Mouse (Mus musculus) embryonic facial prominence, embryonic 14.5 days (tissue): Measurements from ENCODE around the gene Fbln1. TPM values are rescaled to one million over a fixed set of nuclear protein-coding genes. Genes with fewer than 3 reads are reported as not detected.
A peak's percentile ranks its signal among the peaks of the same experiment; 100 is the strongest.

ENCODE experiments used
- ATAC-seq: fragments of 200-750 bp; cut with Nextera tagmentation; 2 replicates; pipeline ENCODE4 v1.8.0; 2017; ENCODE audit warnings: low read depth, moderate number of reproducible peaks, moderate TSS enrichment
- DNase-seq: peaks from one replicate; pipeline ENCODE4 v3.0.0-alpha.2; 2015; ENCODE audit warnings: low spot score
- H3K27ac ChIP-seq: fragments of 300-500 bp; sonication (generic); replicated peaks from 2 replicates; pipeline ENCODE4 v1.5.1; 2014; ENCODE audit warnings: low read depth, mild to moderate bottlenecking, low read length, moderate library complexity
- H3K27me3 ChIP-seq: fragments of 300-500 bp; sonication (generic); replicated peaks from 2 replicates; pipeline ENCODE4 v1.6.1; 2014; ENCODE audit warnings: low read length; ENCODE audit not compliant: control insufficient read depth, insufficient read depth
- H3K36me3 ChIP-seq: fragments of 300-500 bp; sonication (generic); 2 replicates; pipeline ENCODE4 v1.6.1; 2014; ENCODE audit warnings: low read length, mixed read lengths; ENCODE audit not compliant: control insufficient read depth, insufficient read depth
- H3K4me1 ChIP-seq: fragments of 300-500 bp; sonication (generic); 2 replicates; pipeline ENCODE4 v1.6.1; 2014; ENCODE audit warnings: antibody characterized with exemption, low read length; ENCODE audit not compliant: control insufficient read depth, insufficient read depth
- H3K4me2 ChIP-seq: fragments of 300-500 bp; sonication (generic); 2 replicates; pipeline ENCODE4 v1.6.1; 2014; ENCODE audit warnings: low read depth, mild to moderate bottlenecking, low read length, moderate library complexity, mixed read lengths
- H3K4me3 ChIP-seq: fragments of 300-500 bp; sonication (generic); 2 replicates; pipeline ENCODE4 v1.5.1; 2014; ENCODE audit warnings: low read depth, mild to moderate bottlenecking, low read length
- H3K9ac ChIP-seq: fragments of 300-500 bp; sonication (generic); 2 replicates; pipeline ENCODE4 v1.6.1; 2014; ENCODE audit warnings: low read depth, mild to moderate bottlenecking, low read length, moderate library complexity, mixed read lengths
- H3K9me3 ChIP-seq: fragments of 300-500 bp; sonication (generic); 2 replicates; pipeline ENCODE4 v1.6.1; 2016; ENCODE audit warnings: low read length; ENCODE audit not compliant: control insufficient read depth
- WGBS: fragments of 180-500 bp; shearing (Covaris S2); extraction: QIAGEN DNeasy Blood & Tissue Kit; methylation state at CpG from one replicate; pipeline ENCODE4 v1.1.7; 2014; 5-methylcytosine and 5-hydroxymethylcytosine counted together
- polyA plus RNA-seq: library from polyadenylated mRNA; unstranded; fragments of >200 nt; fragmentation: Nextera tagmentation; extraction: Ambion mirVana; gene quantifications from 2 replicates; pipeline ENCODE4 v1.2.1, GENCODE M21; 2014

The Fbln1 gene
- polyA plus RNA-seq, 1 experiment from 2014 or later: 235 TPM

- H3K9me3 ChIP-seq: no peaks in the 10 kb centered on the region
- peak; percentile 16 for ATAC-seq
- H3K27me3 ChIP-seq: no peaks in the 10 kb centered on the region
- H3K36me3 ChIP-seq: no peaks in the 10 kb centered on the region
- 29% methylated on average over 4 of the region's 19 CpGs for WGBS
- peak within 1 kb of the TSS; percentile 97 for H3K9ac ChIP-seq
- peak within 1 kb of the TSS; percentile 75 for H3K4me2 ChIP-seq
- H3K4me3 ChIP-seq: peak within 1 kb of the TSS; percentile 90
- peaks cover 8% of the 10 kb centered on the region for H3K4me1 ChIP-seq
- peak; percentile 39 for DNase-seq
- peak within 1 kb of the TSS; percentile 96 for H3K27ac ChIP-seq
Observed at GRCm38 (mm10) chr15:85335671-85336300, 130.0 kb downstream of the Fbln1 start, which contains the start of gene Atxn10. TSS of gene Atxn10 (plus strand) at chr15:85336245.

Other genes starting within 250 kb of the Fbln1 start
- 9.2 and 11.1 TPM in 2 replicates for gene 5031439G07Rik, start 217.4 kb upstream of the Fbln1 start, polyA plus RNA-seq
- gene Upk3a, start 188.8 kb upstream of the Fbln1 start, polyA plus RNA-seq: 8.3 and 13.0 TPM in 2 replicates
- gene Fam118a, start 177.0 kb upstream of the Fbln1 start, polyA plus RNA-seq: 21.9 and 23.1 TPM in 2 replicates
- 0.17 and 0.30 TPM in 2 replicates for gene Smc1b, start 74.0 kb upstream of the Fbln1 start, polyA plus RNA-seq
- gene Ribc2, start 73.9 kb upstream of the Fbln1 start, polyA plus RNA-seq: 0.67 and 0.69 TPM in 2 replicates
- gene Atxn10, start 130.3 kb downstream of the Fbln1 start, polyA plus RNA-seq: 261 and 303 TPM in 2 replicates